Mouse (Mus musculus): ENCODE measurements around the gene B4galt3. TPM values are rescaled to one million over a fixed set of nuclear protein-coding genes. Genes with fewer than 3 reads are reported as not detected.

The B4galt3 gene
- polyA plus RNA-seq, 1 experiment from 2014 or later: 23.2 TPM

GRCm38 (mm10) chr1:171248386-171249226 is 21.5 kb upstream of the B4galt3 start:
- Histone ChIP-seq H3K36me3 (ENCODE audit: control insufficient read depth, insufficient read depth) (peaks cover 3% of the 10 kb centered on the region; the same call in 1 of the 2 replicates), H3K4me1 (ENCODE audit: control insufficient read depth, low read depth, low read length) (peaks cover 20% of the 10 kb centered on the region), H3K27ac (ENCODE audit: low read length) (no peak overlapping the region), H3K4me2 (ENCODE audit: low read depth, low read length) (no peak overlapping the region), H3K9me3 (replicated peaks; ENCODE audit: control insufficient read depth, low read length) (no peaks in the 10 kb centered on the region), H3K4me3 (ENCODE audit: low read depth, low read length) (no peak overlapping the region), H3K27me3 (ENCODE audit: control insufficient read depth, insufficient read depth, low read depth, low read length) (peaks cover 31% of the 10 kb centered on the region), H3K9ac (ENCODE audit: low read depth, low read length) (no peak overlapping the region)
- ATAC-seq (ENCODE audit: low read depth): no peak
- WGBS (ENCODE audit: insufficient replicate concordance): 26% methylated on average over 3 of the region's 3 CpGs

GRCm38 (mm10) chr1:171249913-171250600 is 20.1 kb upstream of the B4galt3 start, which contains the start of gene Adamts4:
Adamts4 (plus strand) TSS chr1:171250421.
- H3K9ac ChIP-seq (ENCODE audit: low read depth, low read length): no peak within 1 kb of the TSS
- H3K4me3 ChIP-seq (ENCODE audit: low read depth, low read length): peak within 1 kb of the TSS; percentile 11
- no peak for ATAC-seq (ENCODE audit: low read depth)
- H3K9me3 ChIP-seq (replicated peaks; ENCODE audit: control insufficient read depth, low read length): no peaks in the 10 kb centered on the region
- H3K4me2 ChIP-seq (ENCODE audit: low read depth, low read length): peak within 1 kb of the TSS; percentile 2
- H3K36me3 ChIP-seq (ENCODE audit: control insufficient read depth, insufficient read depth): no peaks in the 10 kb centered on the region
- no peak within 1 kb of the TSS for H3K27ac ChIP-seq (ENCODE audit: low read length)
- H3K4me1 ChIP-seq (ENCODE audit: control insufficient read depth, low read depth, low read length): peaks cover 20% of the 10 kb centered on the region
- whole genome bisulfite sequencing (ENCODE audit: insufficient replicate concordance): 19% methylated on average over 5 of the region's 5 CpGs
- peaks cover 31% of the 10 kb centered on the region for H3K27me3 ChIP-seq (ENCODE audit: control insufficient read depth, insufficient read depth, low read depth, low read length)

DNA sequence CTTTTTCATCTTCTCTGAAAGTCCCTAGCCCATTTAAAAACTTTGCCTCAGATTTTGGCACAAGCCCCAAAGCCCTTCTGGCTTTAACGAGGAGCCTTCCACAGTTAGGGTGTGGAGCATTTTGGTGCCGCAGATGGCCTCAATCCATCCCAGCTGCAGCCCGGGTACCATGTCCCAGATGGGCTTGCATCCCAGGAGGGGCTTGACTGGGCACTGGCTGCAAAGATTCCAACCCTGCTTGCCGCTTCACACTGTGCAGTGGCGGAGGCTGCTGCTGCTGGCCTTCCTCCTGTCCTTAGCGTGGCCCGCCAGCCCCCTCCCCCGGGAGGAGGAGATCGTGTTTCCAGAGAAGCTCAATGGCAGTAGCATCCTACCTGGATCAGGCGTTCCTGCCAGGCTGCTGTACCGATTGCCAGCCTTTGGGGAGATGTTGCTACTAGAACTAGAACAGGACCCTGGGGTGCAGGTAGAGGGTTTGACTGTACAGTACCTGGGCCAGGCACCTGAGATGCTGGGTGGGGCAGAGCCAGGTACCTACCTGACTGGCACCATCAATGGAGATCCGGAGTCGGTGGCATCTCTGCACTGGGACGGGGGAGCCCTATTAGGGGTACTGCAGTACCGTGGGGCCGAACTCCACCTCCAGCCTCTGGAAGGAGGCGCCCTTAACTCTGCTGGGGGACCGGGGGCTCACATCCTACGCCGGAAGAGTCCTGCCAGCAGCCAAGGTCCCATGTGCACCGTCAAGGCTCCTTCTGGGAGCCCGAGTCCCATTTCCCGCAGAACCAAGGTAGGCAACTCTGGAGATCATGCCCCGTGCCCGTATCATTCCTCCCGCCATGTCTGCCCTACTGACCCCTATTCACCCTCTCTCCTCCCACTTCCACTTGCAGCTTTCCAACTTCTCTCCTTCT is 19.2 kb upstream of the B4galt3 start, which contains the start of gene Ndufs2:
Gene Ndufs2 (minus strand): TSS at position 709 of the 914 bp plus-strand sequence.
- no peak within 1 kb of the TSS for H3K9ac ChIP-seq (ENCODE audit: low read depth, low read length)

GRCm38 (mm10) chr1:171251594-171252324 is 18.4 kb upstream of the B4galt3 start:
- Histone ChIP-seq H3K36me3 (ENCODE audit: control insufficient read depth, insufficient read depth) (no peaks in the 10 kb centered on the region), H3K27ac (ENCODE audit: low read length) (no peak overlapping the region), H3K4me1 (ENCODE audit: control insufficient read depth, low read depth, low read length) (peaks cover 11% of the 10 kb centered on the region), H3K4me2 (ENCODE audit: low read depth, low read length) (0 out of 2 replicates have a peak overlapping the region, but pooled peaks have one; percentile 2), H3K27me3 (ENCODE audit: control insufficient read depth, insufficient read depth, low read depth, low read length) (peaks cover 31% of the 10 kb centered on the region), H3K9me3 (replicated peaks; ENCODE audit: control insufficient read depth, low read length) (no peaks in the 10 kb centered on the region), H3K9ac (ENCODE audit: low read depth, low read length) (no peak overlapping the region), H3K4me3 (ENCODE audit: low read depth, low read length) (peak overlapping the region; percentile 11; the same call in 1 of the 2 replicates)
- ATAC-seq (ENCODE audit: low read depth): no peak
- WGBS (ENCODE audit: insufficient replicate concordance): 25% methylated on average over 13 of the region's 13 CpGs

More for the DNA sequence above, 19.2 kb upstream of the B4galt3 start, which contains the start of gene Ndufs2:
- H3K4me2 ChIP-seq (ENCODE audit: low read depth, low read length): peak within 1 kb of the TSS; percentile 2
- no peak within 1 kb of the TSS for H3K27ac ChIP-seq (ENCODE audit: low read length)
- H3K36me3 ChIP-seq (ENCODE audit: control insufficient read depth, insufficient read depth): no peaks in the 10 kb centered on the region
- H3K4me3 ChIP-seq (ENCODE audit: low read depth, low read length): peak within 1 kb of the TSS; percentile 11
- WGBS (ENCODE audit: insufficient replicate concordance): 30% methylated on average over 26 of the region's 26 CpGs
- H3K9me3 ChIP-seq (replicated peaks; ENCODE audit: control insufficient read depth, low read length): no peaks in the 10 kb centered on the region
- peaks cover 17% of the 10 kb centered on the region for H3K4me1 ChIP-seq (ENCODE audit: control insufficient read depth, low read depth, low read length)
- ATAC-seq (ENCODE audit: low read depth): no peak
- peaks cover 31% of the 10 kb centered on the region for H3K27me3 ChIP-seq (ENCODE audit: control insufficient read depth, insufficient read depth, low read depth, low read length)

GRCm38 (mm10) chr1:171252415-171252814 is 17.7 kb upstream of the B4galt3 start:
- no peak overlapping the region for H3K9ac ChIP-seq (ENCODE audit: low read depth, low read length)
- 59% methylated on average over 17 of the region's 17 CpGs for WGBS (ENCODE audit: insufficient replicate concordance)
- H3K36me3 ChIP-seq (ENCODE audit: control insufficient read depth, insufficient read depth): no peaks in the 10 kb centered on the region
- H3K4me2 ChIP-seq (ENCODE audit: low read depth, low read length): no peak overlapping the region
- H3K4me1 ChIP-seq (ENCODE audit: control insufficient read depth, low read depth, low read length): peaks cover 9% of the 10 kb centered on the region
- H3K9me3 ChIP-seq (replicated peaks; ENCODE audit: control insufficient read depth, low read length): no peaks in the 10 kb centered on the region
- peaks cover 31% of the 10 kb centered on the region for H3K27me3 ChIP-seq (ENCODE audit: control insufficient read depth, insufficient read depth, low read depth, low read length)
- no peak overlapping the region for H3K4me3 ChIP-seq (ENCODE audit: low read depth, low read length)
- no peak overlapping the region for H3K27ac ChIP-seq (ENCODE audit: low read length)
- no peak for ATAC-seq (ENCODE audit: low read depth)

GRCm38 (mm10) chr1:171256095-171256818 is 13.9 kb upstream of the B4galt3 start:
- no peaks in the 10 kb centered on the region; the same call in 1 of the 2 replicates for H3K4me1 ChIP-seq (ENCODE audit: control insufficient read depth, low read depth, low read length)
- no peak overlapping the region for H3K9ac ChIP-seq (ENCODE audit: low read depth, low read length)
- 79% methylated on average over 24 of the region's 24 CpGs for whole genome bisulfite sequencing (ENCODE audit: insufficient replicate concordance)

GRCm38 (mm10) chr1:171256937-171257548 is 13.1 kb upstream of the B4galt3 start:
- no peak overlapping the region for H3K4me3 ChIP-seq (ENCODE audit: low read depth, low read length)
- H3K9ac ChIP-seq (ENCODE audit: low read depth, low read length): no peak overlapping the region
- no peaks in the 10 kb centered on the region; the same call in 1 of the 2 replicates for H3K4me1 ChIP-seq (ENCODE audit: control insufficient read depth, low read depth, low read length)
- no peaks in the 10 kb centered on the region for H3K36me3 ChIP-seq (ENCODE audit: control insufficient read depth, insufficient read depth)
- no peak; the same call in 1 of the 2 replicates for ATAC-seq (ENCODE audit: low read depth)
- no peak overlapping the region for H3K27ac ChIP-seq (ENCODE audit: low read length)
- no peak overlapping the region for H3K4me2 ChIP-seq (ENCODE audit: low read depth, low read length)
- WGBS (ENCODE audit: insufficient replicate concordance): 51% methylated on average over 15 of the region's 15 CpGs
- peaks cover 17% of the 10 kb centered on the region for H3K27me3 ChIP-seq (ENCODE audit: control insufficient read depth, insufficient read depth, low read depth, low read length)
- no peaks in the 10 kb centered on the region for H3K9me3 ChIP-seq (replicated peaks; ENCODE audit: control insufficient read depth, low read length)

More at GRCm38 (mm10) chr1:171256095-171256818, 13.9 kb upstream of the B4galt3 start:
- H3K36me3 ChIP-seq (ENCODE audit: control insufficient read depth, insufficient read depth): no peaks in the 10 kb centered on the region
- no peaks in the 10 kb centered on the region for H3K9me3 ChIP-seq (replicated peaks; ENCODE audit: control insufficient read depth, low read length)
- no peak overlapping the region for H3K4me3 ChIP-seq (ENCODE audit: low read depth, low read length)
- no peak overlapping the region for H3K27ac ChIP-seq (ENCODE audit: low read length)
- H3K27me3 ChIP-seq (ENCODE audit: control insufficient read depth, insufficient read depth, low read depth, low read length): peaks cover 21% of the 10 kb centered on the region
- ATAC-seq (ENCODE audit: low read depth): no peak
- no peak overlapping the region for H3K4me2 ChIP-seq (ENCODE audit: low read depth, low read length)

All from liver, embryonic 16.5 days (tissue).